Mouse (Mus musculus) neural tube, postnatal 0 days (tissue): ENCODE results near the gene Dusp10. TPM values are rescaled to one million over a fixed set of nuclear protein-coding genes. Genes with fewer than 3 reads are reported as not detected.

Source experiments
- polyA plus RNA-seq: library from polyadenylated mRNA; unstranded; fragments of >200 nt; fragmentation: Nextera tagmentation; extraction: Ambion mirVana; gene quantifications from 2 replicates; pipeline ENCODE4 v1.2.1, GENCODE M21; 2015

Gene Dusp10
- polyA plus RNA-seq, result 4.4 and 5.0 TPM in 2 replicates

GRCm38 (mm10) chr1:184013106-184013505, at the start of gene Dusp10:
Gene Dusp10 (plus strand): TSS chr1:184013302.

GRCm38 (mm10) chr1:184034011-184034557, 21.0 kb downstream of the Dusp10 start, which contains the start of gene 1700056E22Rik:
Gene 1700056E22Rik (minus strand): TSS chr1:184034301.

Other genes starting within 250 kb of the Dusp10 start
- 1.3 and 1.5 TPM in 2 replicates for gene 1700056E22Rik, start 21.0 kb downstream of the Dusp10 start, polyA plus RNA-seq